Mouse (Mus musculus) kidney, adult 2 months (tissue): ENCODE measurements around the gene Pparg.
A peak's percentile ranks its signal among the peaks of the same experiment; 100 is the strongest.

Experiments used
- CTCF ChIP-seq: fragments of 200-500 bp; conservative IDR thresholded peaks from 2 replicates; pipeline ENCODE4 v1.5.1; 2011; ENCODE audit warnings: low read depth, mild to moderate bottlenecking, control low read depth, low read length, moderate library complexity, mixed read lengths; ENCODE audit not compliant: insufficient read depth, insufficient read length
- POLR2A ChIP-seq: fragments of 200-500 bp; IDR thresholded peaks from one replicate; pipeline ENCODE4 v1.6.1; 2011; ENCODE audit warnings: low read depth, low read length, control low read depth

- no peak for TF ChIP-seq POLR2A
- TF ChIP-seq CTCF: peak; percentile 24; the same call in 1 of the 2 replicates
Measured at GRCm38 (mm10) chr6:115360776-115361605, at the start of gene Pparg.
